Mouse (Mus musculus) midbrain, postnatal 0 days (tissue): ENCODE results near the gene Gpatch3. TPM values are rescaled to one million over a fixed set of nuclear protein-coding genes. Genes with fewer than 3 reads are reported as not detected.
A peak's percentile ranks its signal among the peaks of the same experiment; 100 is the strongest.

Source experiments
- ATAC-seq: fragments of 200-750 bp; cut with Nextera tagmentation; 2 replicates; pipeline ENCODE4 v1.8.0; 2017; ENCODE audit warnings: moderate number of reproducible peaks, mild to moderate bottlenecking, moderate TSS enrichment, moderate library complexity; ENCODE audit not compliant: low FRiP score
- DNase-seq: peaks from one replicate; pipeline ENCODE4 v3.0.0-alpha.2; 2015; ENCODE audit warnings: low spot score
- H3K27ac ChIP-seq: fragments of 300-500 bp; sonication (generic); 2 replicates; pipeline ENCODE4 v1.5.1; 2014; ENCODE audit warnings: low read depth, mild to moderate bottlenecking, low read length, mixed read lengths
- H3K27me3 ChIP-seq: fragments of 300-500 bp; sonication (generic); 2 replicates; pipeline ENCODE4 v1.6.1; 2014; ENCODE audit warnings: low read length, control low read depth, mixed read lengths; ENCODE audit not compliant: insufficient read depth
- H3K36me3 ChIP-seq: fragments of 300-500 bp; sonication (generic); 2 replicates; pipeline ENCODE4 v1.6.1; 2014; ENCODE audit warnings: low read length, control low read depth, mixed read lengths; ENCODE audit not compliant: insufficient read depth
- H3K4me1 ChIP-seq: fragments of 300-500 bp; sonication (generic); 2 replicates; pipeline ENCODE4 v1.6.1; 2014; ENCODE audit warnings: mild to moderate bottlenecking, control low read depth, antibody characterized with exemption, low read length, mixed read lengths; ENCODE audit not compliant: insufficient read depth
- H3K4me2 ChIP-seq: fragments of 300-500 bp; sonication (generic); 2 replicates; pipeline ENCODE4 v1.6.1; 2014; ENCODE audit warnings: low read depth, mild to moderate bottlenecking, low read length, mixed read lengths; ENCODE audit not compliant: poor library complexity, severe bottlenecking
- H3K4me3 ChIP-seq: fragments of 300-500 bp; sonication (generic); 2 replicates; pipeline ENCODE4 v1.5.1; 2014; ENCODE audit warnings: low read depth, mild to moderate bottlenecking, low read length, moderate library complexity
- H3K9ac ChIP-seq: fragments of 300-500 bp; sonication (generic); replicated peaks from 2 replicates; pipeline ENCODE4 v1.6.1; 2014; ENCODE audit warnings: mild to moderate bottlenecking, low read length, moderate library complexity, mixed read lengths; ENCODE audit not compliant: poor library complexity, severe bottlenecking
- H3K9me3 ChIP-seq: fragments of 300-500 bp; sonication (generic); 2 replicates; pipeline ENCODE4 v1.6.1; 2016; ENCODE audit warnings: low read length, control low read depth
- CTCF ChIP-seq: IDR thresholded peaks from 2 replicates; pipeline ENCODE4 v1.5.1; 2016; ENCODE audit warnings: antibody characterized with exemption, mild to moderate bottlenecking
- WGBS: fragments of 180-500 bp; shearing (Covaris S2); extraction: QIAGEN DNeasy Blood & Tissue Kit; methylation state at CpG from one replicate; pipeline ENCODE4 v1.1.7; 2014; 5-methylcytosine and 5-hydroxymethylcytosine counted together
- polyA plus RNA-seq: library from polyadenylated mRNA; unstranded; fragments of >200 nt; fragmentation: Nextera tagmentation; extraction: Ambion mirVana; gene quantifications from 2 replicates; pipeline ENCODE4 v1.2.1, GENCODE M21; 2015
- total RNA-seq: library from RNA; depleted of rRNA; stranded (reverse); fragments of >200 nt; gene quantifications from 2 replicates; pipeline ENCODE4 v1.2.3, GENCODE M21; 2014

Gpatch3 gene
- total and polyA plus RNA-seq, 2 experiments from 2014 or later = 5.6 to 8.7 TPM

- ATAC-seq = no peak
- no peak overlapping the region for H3K4me3 ChIP-seq
- H3K9ac ChIP-seq = no peak overlapping the region
- no peak overlapping the region for H3K4me2 ChIP-seq
- no peaks in the 10 kb centered on the region for H3K4me1 ChIP-seq
- DNase-seq = no peak
- TF ChIP-seq CTCF = no peak
- peaks cover 22% of the 10 kb centered on the region for H3K27me3 ChIP-seq
- H3K9me3 ChIP-seq = no peaks in the 10 kb centered on the region
- peaks cover 3% of the 10 kb centered on the region for H3K36me3 ChIP-seq
- 84% methylated on average over 6 of the region's 6 CpGs for WGBS
- H3K27ac ChIP-seq = no peak overlapping the region
Observed at GRCm38 (mm10) chr4:133596084-133596483, 21.5 kb downstream of the Gpatch3 start.

- Histone ChIP-seq H3K4me3 (no peak overlapping the region), H3K4me2 (no peak overlapping the region), H3K36me3 (peaks cover 8% of the 10 kb centered on the region), H3K9me3 (no peaks in the 10 kb centered on the region), H3K27me3 (peaks cover 40% of the 10 kb centered on the region), H3K9ac (no peak overlapping the region), H3K27ac (no peak overlapping the region), H3K4me1 (no peaks in the 10 kb centered on the region)
- ATAC-seq = no peak
- 57% methylated on average over 4 of the region's 4 CpGs for WGBS
- no peak for DNase-seq
- no peak for TF ChIP-seq CTCF
Observed at GRCm38 (mm10) chr4:133598616-133599015, 24.1 kb downstream of the Gpatch3 start.

GRCm38 (mm10) chr4:133599116-133599515 lies 24.6 kb downstream of the Gpatch3 start:
- H3K27me3 ChIP-seq = peaks cover 40% of the 10 kb centered on the region
- DNase-seq (no peak), ATAC-seq (no peak)
- peaks cover 13% of the 10 kb centered on the region for H3K36me3 ChIP-seq
- H3K9ac ChIP-seq = no peak overlapping the region
- no peaks in the 10 kb centered on the region for H3K4me1 ChIP-seq
- H3K4me2 ChIP-seq = peak overlapping the region; percentile 66
- TF ChIP-seq CTCF = no peak
- no peak overlapping the region for H3K27ac ChIP-seq
- H3K9me3 ChIP-seq = no peaks in the 10 kb centered on the region
- peak overlapping the region; percentile 36 for H3K4me3 ChIP-seq
- WGBS = 36% methylated on average over 7 of the region's 7 CpGs

GRCm38 (mm10) chr4:133599571-133600073 lies 25.1 kb downstream of the Gpatch3 start:
- under 1% methylated on average over 45 of the region's 50 CpGs for WGBS
- H3K9ac ChIP-seq = no peak overlapping the region
- TF ChIP-seq CTCF = no peak
- H3K4me3 ChIP-seq = peak overlapping the region; percentile 36
- H3K27ac ChIP-seq = no peak overlapping the region
- peaks cover 40% of the 10 kb centered on the region for H3K27me3 ChIP-seq
- H3K36me3 ChIP-seq = peaks cover 15% of the 10 kb centered on the region
- H3K4me1 ChIP-seq = no peaks in the 10 kb centered on the region
- peak; percentile 70 for DNase-seq
- ATAC-seq = peak; percentile 86
- peak overlapping the region; percentile 66 for H3K4me2 ChIP-seq
- H3K9me3 ChIP-seq = no peaks in the 10 kb centered on the region

- no peak for DNase-seq
- ATAC-seq = no peak
- WGBS = 18% methylated on average over 9 of the region's 9 CpGs
- no peak overlapping the region for H3K9ac ChIP-seq
- peaks cover 15% of the 10 kb centered on the region for H3K36me3 ChIP-seq
- H3K4me2 ChIP-seq = peak overlapping the region; percentile 66
- peaks cover 40% of the 10 kb centered on the region for H3K27me3 ChIP-seq
- H3K4me3 ChIP-seq = peak overlapping the region; percentile 36
- H3K27ac ChIP-seq = no peak overlapping the region
- no peaks in the 10 kb centered on the region for H3K9me3 ChIP-seq
- no peaks in the 10 kb centered on the region for H3K4me1 ChIP-seq
- no peak for TF ChIP-seq CTCF
Observed at GRCm38 (mm10) chr4:133600306-133600705, 25.8 kb downstream of the Gpatch3 start.

GRCm38 (mm10) chr4:133601721-133602218 lies 27.2 kb downstream of the Gpatch3 start, which contains the start of gene Sfn:
Gene Sfn, minus strand, starts transcription at chr4:133602168.
- peak; percentile 33 for TF ChIP-seq CTCF
- peaks cover 40% of the 10 kb centered on the region for H3K27me3 ChIP-seq
- no peak within 1 kb of the TSS for H3K9ac ChIP-seq
- no peaks in the 10 kb centered on the region for H3K4me1 ChIP-seq
- ATAC-seq (no peak), DNase-seq (no peak)
- H3K4me2 ChIP-seq = no peak within 1 kb of the TSS
- no peak within 1 kb of the TSS for H3K4me3 ChIP-seq
- no peak within 1 kb of the TSS for H3K27ac ChIP-seq
- H3K9me3 ChIP-seq = no peaks in the 10 kb centered on the region
- peaks cover 19% of the 10 kb centered on the region for H3K36me3 ChIP-seq
- WGBS = 5% methylated on average over 16 of the region's 16 CpGs
